Mouse (Mus musculus) central nervous system, embryonic 14 days (tissue): ENCODE results near the gene Smtnl2. TPM values are rescaled to one million over a fixed set of nuclear protein-coding genes. Genes with fewer than 3 reads are reported as not detected.

Source experiments
- polyA plus RNA-seq: library from polyadenylated mRNA; depleted of rRNA; stranded (reverse); fragments of >200 nt; gene quantifications from 2 replicates; pipeline ENCODE4 v1.2.3, GENCODE M21; 2012; rRNA removed

Gene Smtnl2
- 1.7 and 5.0 TPM in 2 replicates for polyA plus RNA-seq

GRCm38 (mm10) chr11:72411093-72411921 is at the start of gene Smtnl2:
TSS of gene Smtnl2 (minus strand) at chr11:72411713.

GRCm38 (mm10) chr11:72440965-72441664 is 29.6 kb upstream of the Smtnl2 start, which contains the start of gene Mybbp1a:
TSS of gene Mybbp1a (plus strand) at chr11:72441355.

GRCm38 (mm10) chr11:72434963-72435693 is 23.6 kb upstream of the Smtnl2 start, which contains the start of gene Ggt6:
TSS of gene Ggt6 (plus strand) at chr11:72435526.

GRCm38 (mm10) chr11:72362347-72362741 is 49.2 kb downstream of the Smtnl2 start, which contains the start of gene Tekt1:
TSS of gene Tekt1 (minus strand) at chr11:72362442.

Other genes starting within 250 kb of the Smtnl2 start
- 5.5 and 5.8 TPM in 2 replicates for gene Gm43951, start 204.9 kb downstream of the Smtnl2 start, polyA plus RNA-seq
- 34.3 and 34.9 TPM in 2 replicates for gene 4933427D14Rik, start 204.3 kb downstream of the Smtnl2 start, polyA plus RNA-seq
- 89.9 and 97.7 TPM in 2 replicates for gene Txndc17, start 204.2 kb downstream of the Smtnl2 start, polyA plus RNA-seq
- 41.9 and 53.8 TPM in 2 replicates for gene Med31, start 196.1 kb downstream of the Smtnl2 start, polyA plus RNA-seq
- 1.6 and 3.7 TPM in 2 replicates for gene Slc13a5, start 144.5 kb downstream of the Smtnl2 start, polyA plus RNA-seq
- gene Xaf1, start 110.1 kb downstream of the Smtnl2 start, polyA plus RNA-seq: 4.0 and 4.2 TPM in 2 replicates
- gene Fbxo39, start 97.3 kb downstream of the Smtnl2 start, polyA plus RNA-seq: not detected in 2 replicates
- 3.6 and 3.7 TPM in 2 replicates for gene Tekt1, start 49.3 kb downstream of the Smtnl2 start, polyA plus RNA-seq
- gene Ggt6, start 23.8 kb upstream of the Smtnl2 start, polyA plus RNA-seq: 0.21 TPM in 1 of 2 replicates, not detected in the other
- gene Mybbp1a, start 29.6 kb upstream of the Smtnl2 start, polyA plus RNA-seq: 87.2 and 91.4 TPM in 2 replicates
- 37.9 and 40.8 TPM in 2 replicates for gene Spns2, start 78.2 kb upstream of the Smtnl2 start, polyA plus RNA-seq
- gene Spns3, start 138.8 kb upstream of the Smtnl2 start, polyA plus RNA-seq: 0.14 and 0.24 TPM in 2 replicates
- 45.2 and 50.6 TPM in 2 replicates for gene Ube2g1, start 195.6 kb upstream of the Smtnl2 start, polyA plus RNA-seq